In genomic region chr8:13288646-13289045, GRCm38 (mm10) we compare ENCODE assay signal across 8 mouse cellular contexts. TPM values are rescaled to one million over a fixed set of nuclear protein-coding genes. Genes with fewer than 3 reads are reported as not detected.
A peak's percentile ranks its signal among the peaks of the same experiment; 100 is the strongest.
DNase-seq lines count a peak whose midpoint lies in the region; ATAC-seq lines count a peak whose summit lies in the region.

No protein-coding gene starts in this region.

- peak overlapping the region; percentile 89 for H3K9ac ChIP-seq in hindbrain, embryonic 16.5 days (ENCODE audit: low read depth, low read length)
- H3K9ac ChIP-seq in midbrain, embryonic 16.5 days (ENCODE audit: low read depth, low read length): peak overlapping the region; percentile 74

- peak overlapping the region; percentile 93; the same call in 1 of the 2 replicates for H3K27ac ChIP-seq in hindbrain, embryonic 16.5 days (ENCODE audit: low read depth, low read length)
- H3K27ac ChIP-seq in midbrain, embryonic 16.5 days (ENCODE audit: low read length): no peak overlapping the region; the same call in 1 of the 2 replicates

- 4% methylated on average over 6 of the region's 6 CpGs for WGBS in hindbrain, embryonic 16.5 days
- WGBS in midbrain, embryonic 16.5 days: 3% methylated on average over 6 of the region's 6 CpGs

- peak overlapping the region; percentile 81 for H3K4me3 ChIP-seq in hindbrain, embryonic 16.5 days (ENCODE audit: low read length)
- peak overlapping the region; percentile 76 for H3K4me3 ChIP-seq in midbrain, embryonic 16.5 days (ENCODE audit: low read depth, low read length)

- DNase-seq in kidney, adult 9 months: peak; percentile 78
- no peak for DNase-seq in kidney, postnatal 25 days
- DNase-seq in NIH3T3 (ENCODE audit: low read depth): peak; percentile 31
- no peak for DNase-seq in right cerebral cortex, adult 18-20 months
- no peak for DNase-seq in layer of hippocampus, adult 11-12 months (ENCODE audit: low spot score)
- no peak for DNase-seq in frontal cortex, postnatal 36 days (ENCODE audit: low spot score in 2 of 2)

- H3K36me3 ChIP-seq in hindbrain, embryonic 16.5 days (ENCODE audit: control insufficient read depth, insufficient read depth, low read length): peaks cover 7% of the 10 kb centered on the region; the same call in 1 of the 2 replicates
- H3K36me3 ChIP-seq in midbrain, embryonic 16.5 days (ENCODE audit: control insufficient read depth, insufficient read depth, low read length): peaks cover 4% of the 10 kb centered on the region; the same call in 1 of the 2 replicates

- no peaks in the 10 kb centered on the region for H3K27me3 ChIP-seq in hindbrain, embryonic 16.5 days (replicated peaks; ENCODE audit: control insufficient read depth, insufficient read depth, low read length)
- H3K27me3 ChIP-seq in midbrain, embryonic 16.5 days (ENCODE audit: control insufficient read depth, insufficient read depth, low read depth, low read length): no peaks in the 10 kb centered on the region

- H3K4me1 ChIP-seq in hindbrain, embryonic 16.5 days (ENCODE audit: control insufficient read depth, insufficient read depth, low read depth, low read length): peaks cover 18% of the 10 kb centered on the region
- peaks cover 23% of the 10 kb centered on the region for H3K4me1 ChIP-seq in midbrain, embryonic 16.5 days (ENCODE audit: control insufficient read depth, insufficient read depth, low read length)

- ATAC-seq in hindbrain, embryonic 16.5 days: no peak
- ATAC-seq in midbrain, embryonic 16.5 days: no peak

- no peaks in the 10 kb centered on the region for H3K9me3 ChIP-seq in hindbrain, embryonic 16.5 days (ENCODE audit: control insufficient read depth, low read length)
- no peaks in the 10 kb centered on the region for H3K9me3 ChIP-seq in midbrain, embryonic 16.5 days (replicated peaks; ENCODE audit: control insufficient read depth, low read length, poor library complexity, severe bottlenecking)

- peak overlapping the region; percentile 90 for H3K4me2 ChIP-seq in hindbrain, embryonic 16.5 days (ENCODE audit: low read length)
- H3K4me2 ChIP-seq in midbrain, embryonic 16.5 days (ENCODE audit: low read length): peak overlapping the region; percentile 78

RNA-seq across cellular contexts. Expression of gene Tmco3, which starts 0.7 kb away (rescaled TPM):
- polyA plus RNA-seq in hindbrain, embryonic 16.5 days (2015; fragmentation: Nextera tagmentation; extraction: Ambion mirVana): 50.6 and 57.2 TPM in 2 replicates
- polyA plus RNA-seq in midbrain, embryonic 16.5 days (2015; fragmentation: Nextera tagmentation; extraction: Ambion mirVana): 45.1 and 54.1 TPM in 2 replicates

RNA-seq across cellular contexts. Expression of gene Dcun1d2, which starts 0.7 kb away (rescaled TPM):
- polyA plus RNA-seq in hindbrain, embryonic 16.5 days (2015; fragmentation: Nextera tagmentation; extraction: Ambion mirVana): 34.4 and 35.4 TPM in 2 replicates
- polyA plus RNA-seq in midbrain, embryonic 16.5 days (2015; fragmentation: Nextera tagmentation; extraction: Ambion mirVana): 35.5 and 35.9 TPM in 2 replicates

RNA-seq across cellular contexts. Expression of gene Adprhl1, which starts 34.7 kb away (rescaled TPM):
- polyA plus RNA-seq in hindbrain, embryonic 16.5 days (2015; fragmentation: Nextera tagmentation; extraction: Ambion mirVana): 0.59 and 0.60 TPM in 2 replicates
- 0.29 TPM in 1 of 2 replicates, not detected in the other for polyA plus RNA-seq in midbrain, embryonic 16.5 days (2015; fragmentation: Nextera tagmentation; extraction: Ambion mirVana)

RNA-seq across cellular contexts. Expression of gene Tfdp1, which starts 49.9 kb away (rescaled TPM):
- polyA plus RNA-seq in hindbrain, embryonic 16.5 days (2015; fragmentation: Nextera tagmentation; extraction: Ambion mirVana): 85.8 and 91.6 TPM in 2 replicates
- 87.2 and 96.5 TPM in 2 replicates for polyA plus RNA-seq in midbrain, embryonic 16.5 days (2015; fragmentation: Nextera tagmentation; extraction: Ambion mirVana)

Comparison
In these comparisons a context has a peak if more than half of its experiments do, and no peak if none do; other contexts are left out.
1. DNase-seq: peak in kidney, adult 9 months (single experiment) and NIH3T3 (single experiment); none in kidney, postnatal 25 days (0 of 2), right cerebral cortex, adult 18-20 months (single experiment), layer of hippocampus, adult 11-12 months (single experiment) and frontal cortex, postnatal 36 days (0 of 2).